Mouse (Mus musculus) ES-E14 (cell line): Measurements from ENCODE around the gene Usp26.

Source experiments
- CHD2 ChIP-seq: IDR thresholded peaks from 2 replicates; pipeline ENCODE4 v1.6.1; 2014; ENCODE audit warnings: mild to moderate bottlenecking, low read depth, low read length, inconsistent platforms
- HCFC1 ChIP-seq: IDR thresholded peaks from 2 replicates; pipeline ENCODE4 v1.6.1; 2012; ENCODE audit warnings: low read length, inconsistent platforms, borderline replicate concordance; ENCODE audit not compliant: insufficient read depth
- MAFK ChIP-seq: IDR thresholded peaks from 2 replicates; pipeline ENCODE4 v1.6.1; 2014; ENCODE audit warnings: mild to moderate bottlenecking, low read depth, low read length, inconsistent platforms; ENCODE audit not compliant: insufficient read depth
- ZC3H11A ChIP-seq: IDR thresholded peaks from 2 replicates; pipeline ENCODE4 v1.6.1; 2012; ENCODE audit warnings: low read depth, mild to moderate bottlenecking, inconsistent platforms, low read length, borderline replicate concordance
- ZNF384 ChIP-seq: IDR thresholded peaks from 2 replicates; pipeline ENCODE4 v1.6.1; 2012; ENCODE audit warnings: low read depth, low read length, inconsistent platforms

GRCm38 (mm10) chrX:51714086-51714745, 86.8 kb downstream of the Usp26 start:
- TF ChIP-seq MAFK (no peak), CHD2 (no peak), ZC3H11A (no peak), HCFC1 (no peak), ZNF384 (no peak)
